Mouse (Mus musculus): Measurements from ENCODE around the gene Mrpl43. TPM values are rescaled to one million over a fixed set of nuclear protein-coding genes. Genes with fewer than 3 reads are reported as not detected.
"Not testable (repeated sequence)": the region's sequence is repeated elsewhere in the genome, so short reads cannot be mapped to it uniquely, and the experiment has no call there.

Gene Mrpl43
- polyA plus RNA-seq, 1 experiment from 2014 or later, result 79.4 TPM

DNA sequence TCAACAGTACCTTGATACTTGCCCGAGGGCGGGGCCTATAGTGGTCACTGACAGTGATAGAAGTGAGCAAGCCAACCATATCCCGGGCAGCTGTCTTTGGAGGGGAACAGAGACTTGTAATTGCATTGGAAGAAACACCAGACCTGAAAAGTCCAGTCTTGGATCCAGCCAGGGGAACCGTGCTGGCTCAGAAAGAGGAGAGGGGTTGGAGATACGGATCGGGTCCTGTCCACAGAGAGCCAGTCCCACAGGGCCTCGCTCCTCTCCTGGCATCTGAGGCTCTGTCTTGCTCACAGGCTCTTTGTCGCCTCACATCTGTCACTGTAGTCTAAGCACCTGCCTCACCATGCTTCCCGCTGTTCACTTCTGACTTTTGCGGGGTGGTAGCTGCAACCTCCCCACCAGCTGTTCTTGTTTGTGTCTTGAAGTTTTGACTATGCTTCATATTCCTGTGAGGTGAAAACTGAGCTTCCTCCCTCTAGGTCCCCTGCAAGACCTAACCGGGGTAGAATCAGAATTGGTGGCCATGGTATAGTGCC, 38.2 kb upstream of the Mrpl43 start:
- Histone ChIP-seq H3K4me2 (replicated peaks) (no peak overlapping the region), H3K36me3 (no peaks in the 10 kb centered on the region), H3K9me3 (replicated peaks) (no peaks in the 10 kb centered on the region), H3K9ac (no peak overlapping the region), H3K27ac (no peak overlapping the region), H3K4me1 (peaks cover 35% of the 10 kb centered on the region), H3K4me3 (no peak overlapping the region), H3K27me3 (peaks cover 50% of the 10 kb centered on the region)
- 60% methylated on average over 11 of the region's 11 CpGs for WGBS
- ATAC-seq (ENCODE audit: low FRiP score), result no peak

DNA sequence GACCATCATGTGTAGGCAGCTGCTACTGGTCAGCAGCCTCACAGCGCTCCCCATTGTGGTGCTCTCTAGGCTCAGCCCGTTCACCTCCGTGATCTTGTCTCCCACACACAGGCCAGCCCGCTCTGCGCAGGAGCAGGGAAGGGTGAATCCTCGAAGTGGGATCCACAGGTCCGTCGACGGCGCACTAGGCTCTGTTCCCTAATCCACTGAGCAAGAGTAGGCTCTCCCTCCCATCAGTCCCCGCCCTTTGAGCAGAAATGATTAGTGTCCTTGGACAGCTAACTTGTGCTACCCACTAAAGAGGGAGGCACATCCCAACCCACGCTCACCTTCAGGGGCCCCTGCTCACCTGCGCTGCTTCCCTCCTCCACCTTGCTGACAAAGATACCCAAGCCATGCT, 34.0 kb upstream of the Mrpl43 start:
- Histone ChIP-seq H3K4me2 (replicated peaks) (no peak overlapping the region), H3K9ac (no peak overlapping the region), H3K27ac (no peak overlapping the region), H3K4me3 (no peak overlapping the region), H3K9me3 (replicated peaks) (no peaks in the 10 kb centered on the region), H3K27me3 (peaks cover 52% of the 10 kb centered on the region), H3K4me1 (peaks cover 2% of the 10 kb centered on the region; the same call in 1 of the 2 replicates), H3K36me3 (no peaks in the 10 kb centered on the region)
- WGBS, result 51% methylated on average over 13 of the region's 13 CpGs
- ATAC-seq (ENCODE audit: low FRiP score), result peak; percentile 21; the same call in 1 of the 2 replicates

DNA sequence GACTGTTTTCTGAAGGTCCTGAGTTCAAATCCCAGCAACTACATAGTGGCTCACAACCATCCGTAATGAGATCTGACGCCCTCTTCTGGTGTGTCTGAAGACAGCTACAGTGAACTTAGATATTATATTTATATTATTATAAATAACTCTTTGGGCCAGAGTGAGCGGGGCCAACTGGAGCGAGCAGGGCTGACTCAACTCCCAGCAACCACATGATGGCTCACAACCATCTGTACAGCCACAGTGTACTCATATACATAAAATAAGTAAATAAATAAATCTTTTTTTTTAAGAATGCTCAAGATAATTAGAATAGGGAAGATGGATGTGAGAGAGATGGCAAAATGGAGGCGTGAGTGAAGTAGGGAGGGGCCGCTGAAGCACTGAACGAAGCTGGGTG, 32.0 kb upstream of the Mrpl43 start:
- WGBS, result 91% methylated on average over 7 of the region's 7 CpGs
- H3K27ac ChIP-seq; ATAC-seq (ENCODE audit: low FRiP score); H3K9ac ChIP-seq; H3K4me3 ChIP-seq; H3K4me2 ChIP-seq (replicated peaks); H3K36me3 ChIP-seq; H3K4me1 ChIP-seq; H3K9me3 ChIP-seq (replicated peaks): not testable (repeated sequence)
- peaks cover 36% of the 10 kb centered on the region for H3K27me3 ChIP-seq

DNA sequence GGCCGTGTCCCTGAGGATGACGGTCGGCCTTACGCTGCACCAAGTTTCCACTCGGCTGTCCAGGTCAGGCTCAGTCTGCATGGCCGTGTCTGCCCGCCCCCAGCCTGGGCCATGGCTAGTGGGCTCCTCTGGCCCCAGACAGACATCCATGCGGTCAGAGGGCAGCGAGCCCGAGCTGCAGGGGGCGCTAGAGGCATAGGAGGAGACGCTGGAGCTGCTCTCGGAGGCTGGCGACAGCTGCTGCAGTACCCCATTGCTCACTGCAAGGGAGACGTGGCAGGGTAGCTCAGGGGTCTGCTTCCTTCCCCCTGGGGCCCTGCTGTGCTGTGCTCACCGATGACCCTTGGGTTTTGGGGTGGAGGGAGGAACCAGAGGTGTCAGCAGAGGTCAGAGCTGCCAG, 30.6 kb upstream of the Mrpl43 start:
- no peaks in the 10 kb centered on the region for H3K36me3 ChIP-seq
- ATAC-seq (ENCODE audit: low FRiP score), result no peak
- WGBS, result 32% methylated on average over 14 of the region's 16 CpGs
- H3K4me1 ChIP-seq, result peaks cover 11% of the 10 kb centered on the region
- no peak overlapping the region for H3K9ac ChIP-seq
- no peak overlapping the region for H3K4me3 ChIP-seq
- no peak overlapping the region for H3K27ac ChIP-seq
- H3K27me3 ChIP-seq, result peaks cover 31% of the 10 kb centered on the region
- no peak overlapping the region for H3K4me2 ChIP-seq (replicated peaks)
- H3K9me3 ChIP-seq (replicated peaks), result no peaks in the 10 kb centered on the region

DNA sequence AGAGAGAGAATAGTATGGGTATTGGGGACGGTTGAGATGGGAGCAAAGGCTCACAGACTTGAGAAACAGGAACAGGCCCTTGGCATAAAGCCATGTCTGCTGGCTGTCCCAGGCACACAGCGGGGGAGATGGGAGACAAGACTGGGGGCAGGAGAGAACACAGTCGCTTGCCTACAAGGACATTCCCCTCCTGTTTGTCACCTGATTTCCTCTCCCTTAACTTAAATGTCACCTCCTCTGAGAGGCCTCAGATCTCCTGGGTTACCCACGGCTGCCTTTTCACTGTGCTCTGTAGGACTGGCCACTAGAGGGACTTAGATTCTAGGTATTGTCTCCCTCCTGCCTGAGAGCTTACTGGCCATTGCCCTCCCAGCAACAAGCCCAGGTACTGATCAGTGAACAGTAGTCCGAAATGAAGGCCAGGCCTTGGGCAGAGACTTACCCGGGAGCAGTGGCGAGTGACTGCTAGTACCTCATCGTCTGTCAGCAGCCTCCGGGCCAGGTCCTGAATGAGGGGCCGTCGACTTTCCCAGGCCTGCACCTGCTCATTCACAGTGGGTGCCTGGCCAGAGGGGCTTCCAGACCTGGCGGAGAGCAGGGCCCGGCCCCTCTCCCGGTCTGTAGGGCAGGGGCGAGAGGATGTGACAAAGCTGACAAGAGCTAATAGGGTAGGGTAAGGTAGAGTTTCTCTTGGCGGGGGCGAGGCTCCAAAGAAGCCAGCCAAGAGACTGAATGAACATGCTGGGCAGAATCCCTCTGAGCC, 26.5 kb upstream of the Mrpl43 start:
- H3K9ac ChIP-seq, result no peak overlapping the region
- H3K4me1 ChIP-seq, result peaks cover 21% of the 10 kb centered on the region
- no peak overlapping the region for H3K4me3 ChIP-seq
- H3K4me2 ChIP-seq (replicated peaks), result no peak overlapping the region
- H3K27ac ChIP-seq, result no peak overlapping the region
- no peaks in the 10 kb centered on the region for H3K9me3 ChIP-seq (replicated peaks)
- 49% methylated on average over 17 of the region's 17 CpGs for WGBS
- peaks cover 10% of the 10 kb centered on the region; the same call in 1 of the 2 replicates for H3K27me3 ChIP-seq
- H3K36me3 ChIP-seq, result 0 out of 2 replicates have a peak, but pooled peaks cover 4% of the 10 kb centered on the region
- no peak for ATAC-seq (ENCODE audit: low FRiP score)

DNA sequence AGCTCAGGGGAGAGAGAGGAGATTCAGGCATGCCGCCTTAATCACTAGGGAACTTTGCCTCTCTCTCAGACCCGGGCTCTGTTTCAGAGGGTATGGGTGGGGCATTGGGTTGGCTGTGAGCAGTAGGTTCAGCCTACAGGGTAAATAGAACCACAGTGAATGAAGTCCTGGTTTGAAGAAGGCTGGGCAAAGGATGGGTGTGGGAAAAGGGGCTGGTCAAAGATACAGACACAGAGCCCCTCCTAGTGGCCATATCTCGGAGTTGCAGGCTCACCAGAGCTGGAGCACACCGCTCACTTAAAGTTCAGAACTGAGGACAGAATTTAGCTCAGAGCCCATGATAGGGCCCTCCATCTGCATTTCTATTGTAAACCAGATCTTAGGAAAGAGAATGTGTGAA, 25.5 kb upstream of the Mrpl43 start:
- 19% methylated on average over 4 of the region's 4 CpGs for WGBS
- peaks cover 12% of the 10 kb centered on the region for H3K36me3 ChIP-seq
- no peaks in the 10 kb centered on the region for H3K9me3 ChIP-seq (replicated peaks)
- ATAC-seq (ENCODE audit: low FRiP score), result peak; percentile 29; the same call in 1 of the 2 replicates
- peaks cover 27% of the 10 kb centered on the region for H3K4me1 ChIP-seq
- no peak overlapping the region for H3K4me3 ChIP-seq
- peaks cover 7% of the 10 kb centered on the region; the same call in 1 of the 2 replicates for H3K27me3 ChIP-seq
- no peak overlapping the region for H3K27ac ChIP-seq
- no peak overlapping the region for H3K9ac ChIP-seq
- no peak overlapping the region for H3K4me2 ChIP-seq (replicated peaks)

DNA sequence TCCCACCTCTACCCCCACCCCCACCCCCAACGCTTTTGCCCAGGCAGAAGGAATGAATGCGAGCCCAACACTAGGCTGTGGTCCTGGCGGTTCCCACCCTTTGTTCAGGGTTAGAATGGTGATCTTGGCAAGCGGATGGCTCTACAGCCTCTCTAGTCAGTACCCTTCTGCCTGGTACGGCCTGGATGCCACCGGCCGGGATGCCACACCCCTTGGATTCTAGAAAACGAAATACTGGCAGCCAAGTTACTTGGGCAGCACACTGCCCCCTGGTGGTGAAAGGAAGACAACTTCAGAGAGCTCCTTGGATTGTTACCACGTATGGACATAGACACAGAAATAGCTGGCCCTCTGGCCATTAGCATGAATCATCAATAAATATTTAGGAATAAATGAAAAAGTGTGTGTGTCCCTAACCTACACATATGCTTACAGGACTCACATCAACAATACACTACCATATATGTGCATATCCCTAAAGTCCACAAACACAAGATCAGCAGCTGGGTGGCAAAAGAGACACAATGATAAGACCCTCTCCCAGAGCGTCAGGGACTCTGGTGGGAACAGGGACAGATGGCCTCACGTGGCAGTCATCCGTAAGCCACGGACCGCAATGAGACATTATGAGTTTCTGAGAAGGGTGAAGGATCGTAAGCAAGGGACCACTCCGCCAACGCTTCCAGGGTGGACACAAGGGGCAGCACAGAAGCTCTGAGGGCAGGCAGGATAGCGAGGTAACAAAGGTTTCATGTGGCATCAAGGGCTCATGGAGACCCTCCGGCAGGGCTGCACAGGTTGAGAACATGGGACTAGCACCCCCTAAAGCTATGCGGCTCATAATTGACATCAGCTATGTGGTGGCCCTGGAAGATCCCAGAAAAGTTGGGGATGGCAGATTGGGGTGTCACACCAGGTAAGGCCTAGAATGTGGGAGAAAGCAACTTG, 24.8 kb upstream of the Mrpl43 start:
- Histone ChIP-seq H3K4me3 (no peak overlapping the region), H3K9ac (no peak overlapping the region), H3K9me3 (replicated peaks) (no peaks in the 10 kb centered on the region), H3K4me1 (peaks cover 27% of the 10 kb centered on the region), H3K27ac (no peak overlapping the region), H3K27me3 (peaks cover under 1% of the 10 kb centered on the region; the same call in 1 of the 2 replicates), H3K36me3 (peaks cover 19% of the 10 kb centered on the region), H3K4me2 (replicated peaks) (peak overlapping the region; percentile 19)
- peak; percentile 21; the same call in 1 of the 2 replicates for ATAC-seq (ENCODE audit: low FRiP score)
- 42% methylated on average over 20 of the region's 20 CpGs for WGBS

DNA sequence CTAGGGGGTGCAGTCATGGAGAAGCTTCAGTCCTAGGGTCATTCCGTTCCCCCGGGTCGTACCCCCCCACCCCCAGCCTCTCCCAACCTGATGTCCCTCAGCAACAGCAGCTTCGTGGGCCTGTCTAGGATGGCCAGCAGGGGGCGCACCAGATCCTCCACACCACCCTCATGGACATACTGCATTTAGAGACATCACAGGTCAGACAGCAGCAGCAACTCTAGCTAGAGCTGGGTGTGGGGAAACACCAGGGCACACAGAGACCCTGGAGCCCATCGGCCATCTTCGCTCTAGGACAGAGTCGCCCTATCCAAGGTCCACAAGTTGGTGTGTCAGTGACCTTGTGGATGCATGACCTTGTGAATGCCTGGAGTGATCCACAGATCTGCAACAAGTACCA, 23.9 kb upstream of the Mrpl43 start:
- Histone ChIP-seq H3K4me2 (replicated peaks) (no peak overlapping the region), H3K4me1 (peaks cover 27% of the 10 kb centered on the region), H3K4me3 (no peak overlapping the region), H3K9ac (no peak overlapping the region), H3K27ac (no peak overlapping the region), H3K9me3 (replicated peaks) (no peaks in the 10 kb centered on the region), H3K36me3 (peaks cover 28% of the 10 kb centered on the region), H3K27me3 (no peaks in the 10 kb centered on the region)
- 49% methylated on average over 8 of the region's 8 CpGs for WGBS
- ATAC-seq (ENCODE audit: low FRiP score), result no peak

DNA sequence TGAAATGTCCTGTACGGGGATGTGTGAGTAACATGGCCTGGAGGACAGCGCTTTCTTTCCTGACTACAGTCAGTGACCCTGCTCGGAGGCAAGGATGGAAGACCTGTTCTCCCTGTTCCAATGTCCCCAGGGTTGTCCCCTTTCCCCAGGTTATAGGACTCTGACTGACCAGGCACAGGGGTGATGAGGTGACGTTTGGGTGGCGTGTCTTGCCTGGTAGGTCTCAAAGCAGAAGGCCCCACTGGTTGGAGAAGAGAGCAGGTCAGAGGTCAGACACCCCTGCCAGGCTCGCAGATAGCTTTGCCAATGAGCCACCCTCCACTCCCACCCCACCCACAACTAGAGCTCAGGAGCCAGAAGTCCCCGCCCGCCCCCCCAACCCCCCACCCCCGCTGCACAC, 23.3 kb upstream of the Mrpl43 start:
- 54% methylated on average over 9 of the region's 9 CpGs for WGBS

DNA sequence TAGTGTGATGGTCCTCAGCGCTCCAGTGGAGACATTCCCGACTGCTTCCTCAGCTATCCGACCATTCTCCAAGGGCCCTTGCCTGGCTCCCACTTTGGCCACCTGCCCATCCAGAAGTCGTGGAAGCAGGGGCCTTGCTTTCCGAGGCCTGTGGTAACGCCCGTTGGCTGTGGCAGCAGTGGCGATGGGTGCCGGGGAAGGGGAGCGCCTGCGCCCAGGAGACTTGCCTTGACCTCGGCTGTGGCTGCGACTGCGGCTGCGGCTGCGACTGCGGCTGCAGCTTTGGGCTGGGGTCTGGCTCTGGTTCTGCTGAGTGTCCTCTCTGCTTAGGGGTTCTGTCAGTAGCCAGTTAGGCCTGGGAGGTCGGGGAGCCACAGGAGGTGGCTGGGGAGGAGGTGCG, 22.5 kb upstream of the Mrpl43 start:
- no peak for ATAC-seq (ENCODE audit: low FRiP score)
- H3K36me3 ChIP-seq, result peaks cover 40% of the 10 kb centered on the region
- H3K9me3 ChIP-seq (replicated peaks), result no peaks in the 10 kb centered on the region
- 60% methylated on average over 19 of the region's 19 CpGs for WGBS
- peak overlapping the region; percentile 4; the same call in 1 of the 2 replicates for H3K27ac ChIP-seq
- H3K9ac ChIP-seq, result no peak overlapping the region; the same call in 1 of the 2 replicates
- H3K27me3 ChIP-seq, result no peaks in the 10 kb centered on the region
- no peak overlapping the region for H3K4me2 ChIP-seq (replicated peaks)
- peaks cover 28% of the 10 kb centered on the region for H3K4me1 ChIP-seq
- no peak overlapping the region for H3K4me3 ChIP-seq

More for the DNA sequence above, 23.3 kb upstream of the Mrpl43 start:
- peaks cover 33% of the 10 kb centered on the region for H3K36me3 ChIP-seq
- no peaks in the 10 kb centered on the region for H3K9me3 ChIP-seq (replicated peaks)
- H3K9ac ChIP-seq, result no peak overlapping the region
- H3K4me1 ChIP-seq, result peaks cover 27% of the 10 kb centered on the region
- no peak overlapping the region for H3K27ac ChIP-seq
- H3K4me3 ChIP-seq, result no peak overlapping the region
- no peak overlapping the region for H3K4me2 ChIP-seq (replicated peaks)
- H3K27me3 ChIP-seq, result no peaks in the 10 kb centered on the region
- ATAC-seq (ENCODE audit: low FRiP score), result no peak

DNA sequence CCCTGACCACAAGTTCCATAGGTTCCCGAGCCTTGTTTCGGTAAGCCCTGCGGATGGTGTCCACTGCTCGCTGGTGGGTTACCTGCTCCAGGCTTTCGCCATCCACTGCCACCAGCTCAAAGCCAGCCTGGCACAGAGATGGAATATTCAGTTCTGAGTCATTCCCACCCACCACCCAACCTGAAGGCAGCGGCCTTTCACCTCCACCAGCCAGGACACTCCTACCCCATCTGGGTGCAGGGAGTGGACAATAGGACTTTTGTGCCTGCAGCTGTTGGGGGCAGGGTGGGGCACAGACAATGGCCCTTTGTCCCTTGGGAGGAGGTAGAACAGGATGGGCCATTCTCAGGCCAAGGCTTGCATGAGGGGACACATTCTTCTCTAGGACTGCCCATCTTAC, 21.6 kb upstream of the Mrpl43 start:
- Histone ChIP-seq H3K36me3 (peaks cover 47% of the 10 kb centered on the region), H3K4me2 (replicated peaks) (no peak overlapping the region), H3K9ac (no peak overlapping the region), H3K27me3 (no peaks in the 10 kb centered on the region), H3K27ac (no peak overlapping the region), H3K4me3 (no peak overlapping the region), H3K9me3 (replicated peaks) (no peaks in the 10 kb centered on the region), H3K4me1 (peaks cover 27% of the 10 kb centered on the region)
- 82% methylated on average over 6 of the region's 6 CpGs for WGBS
- no peak for ATAC-seq (ENCODE audit: low FRiP score)

Data from hindbrain, embryonic 12.5 days (tissue).